Mouse (Mus musculus): Measurements from ENCODE around the gene Rgl1. TPM values are rescaled to one million over a fixed set of nuclear protein-coding genes. Genes with fewer than 3 reads are reported as not detected.

Gene Rgl1
- total RNA-seq, 2 experiments from 2014 or later: 50.8 to 60.7 TPM

- no peak for DNase-seq (ENCODE audit: low spot score in 2 of 2)
These were observed 175.8 kb downstream of the Rgl1 start for GRCm38 (mm10) chr1:152590321-152590720.

- peak; percentile 45 to 49 for DNase-seq (ENCODE audit: low spot score in 2 of 2)
These were observed 176.7 kb downstream of the Rgl1 start for GRCm38 (mm10) chr1:152589331-152589935.

- DNase-seq (ENCODE audit: low spot score in 2 of 2): no peak
These were observed 178.7 kb downstream of the Rgl1 start for GRCm38 (mm10) chr1:152587431-152587830.

- DNase-seq (ENCODE audit: low spot score in 2 of 2): no peak
These were observed 180.7 kb downstream of the Rgl1 start for GRCm38 (mm10) chr1:152585385-152585984.

- DNase-seq (ENCODE audit: low spot score in 2 of 2): no peak
These were observed 181.2 kb downstream of the Rgl1 start for GRCm38 (mm10) chr1:152584933-152585332.

GRCm38 (mm10) chr1:152581127-152581905 lies 184.8 kb downstream of the Rgl1 start:
- no peak for DNase-seq (ENCODE audit: low spot score in 2 of 2)

- no peak for DNase-seq (ENCODE audit: low spot score in 2 of 2)
These were observed 187.2 kb downstream of the Rgl1 start for GRCm38 (mm10) chr1:152578944-152579343.

- no peak for DNase-seq (ENCODE audit: low spot score in 2 of 2)
These were observed 187.9 kb downstream of the Rgl1 start for GRCm38 (mm10) chr1:152578108-152578721.

GRCm38 (mm10) chr1:152576614-152577144 lies 189.5 kb downstream of the Rgl1 start:
- DNase-seq (ENCODE audit: low spot score in 2 of 2): no peak

GRCm38 (mm10) chr1:152575096-152575495 lies 191.1 kb downstream of the Rgl1 start:
- no peak for DNase-seq (ENCODE audit: low spot score in 2 of 2)

- no peak for DNase-seq (ENCODE audit: low spot score in 2 of 2)
These were observed 192.6 kb downstream of the Rgl1 start for GRCm38 (mm10) chr1:152573470-152574059.

- DNase-seq (ENCODE audit: low spot score in 2 of 2): no peak
These were observed 193.2 kb downstream of the Rgl1 start for GRCm38 (mm10) chr1:152572755-152573469.

GRCm38 (mm10) chr1:152571340-152571739 lies 194.8 kb downstream of the Rgl1 start:
- DNase-seq (ENCODE audit: low spot score in 2 of 2): no peak

- no peak for DNase-seq (ENCODE audit: low spot score in 2 of 2)
These were observed 195.5 kb downstream of the Rgl1 start for GRCm38 (mm10) chr1:152570681-152571080.

- no peak for DNase-seq (ENCODE audit: low spot score in 2 of 2)
These were observed 202.9 kb downstream of the Rgl1 start for GRCm38 (mm10) chr1:152563282-152563681.

- no peak for DNase-seq (ENCODE audit: low spot score in 2 of 2)
These were observed 203.3 kb downstream of the Rgl1 start for GRCm38 (mm10) chr1:152562877-152563276.

- no peak for DNase-seq (ENCODE audit: low spot score in 2 of 2)
These were observed 205.7 kb downstream of the Rgl1 start for GRCm38 (mm10) chr1:152560477-152560876.

GRCm38 (mm10) chr1:152556576-152557281 lies 209.4 kb downstream of the Rgl1 start:
- DNase-seq (ENCODE audit: low spot score in 2 of 2): no peak

GRCm38 (mm10) chr1:152555944-152556573 lies 210.1 kb downstream of the Rgl1 start:
- peak; percentile 8 to 33 for DNase-seq (ENCODE audit: low spot score in 2 of 2)
